Mouse (Mus musculus): Measurements from ENCODE around the gene Zscan4-ps1. TPM values are rescaled to one million over a fixed set of nuclear protein-coding genes. Genes with fewer than 3 reads are reported as not detected.
"Not testable (repeated sequence)": the region's sequence is repeated elsewhere in the genome, so short reads cannot be mapped to it uniquely, and the experiment has no call there.

Zscan4-ps1 gene
- total RNA-seq (2022), result not detected

GRCm38 (mm10) chr7:11069591-11069990 lies at the start of gene Zscan4-ps1:
Zscan4-ps1 (minus strand) TSS chr7:11069691.
- not testable (repeated sequence) for DNase-seq

Other genes starting within 250 kb of the Zscan4-ps1 start
- gene Zscan4b, start 164.6 kb downstream of the Zscan4-ps1 start, total RNA-seq (2022), result not detected
- not detected for gene Zscan4c, start 63.9 kb downstream of the Zscan4-ps1 start, total RNA-seq (2022)
- not detected for gene Zscan4d, start 96.5 kb upstream of the Zscan4-ps1 start, total RNA-seq (2022)
- not detected for gene Zscan4e, start 241.0 kb upstream of the Zscan4-ps1 start, total RNA-seq (2022)

Data from adrenal gland, adult 8-10 months (tissue).